Mouse (Mus musculus): ENCODE results near the gene Akr1c12. TPM values are rescaled to one million over a fixed set of nuclear protein-coding genes. Genes with fewer than 3 reads are reported as not detected.

Akr1c12 gene
- polyA plus RNA-seq (2017; shearing (Covaris generic)): 6.6 TPM

DNA sequence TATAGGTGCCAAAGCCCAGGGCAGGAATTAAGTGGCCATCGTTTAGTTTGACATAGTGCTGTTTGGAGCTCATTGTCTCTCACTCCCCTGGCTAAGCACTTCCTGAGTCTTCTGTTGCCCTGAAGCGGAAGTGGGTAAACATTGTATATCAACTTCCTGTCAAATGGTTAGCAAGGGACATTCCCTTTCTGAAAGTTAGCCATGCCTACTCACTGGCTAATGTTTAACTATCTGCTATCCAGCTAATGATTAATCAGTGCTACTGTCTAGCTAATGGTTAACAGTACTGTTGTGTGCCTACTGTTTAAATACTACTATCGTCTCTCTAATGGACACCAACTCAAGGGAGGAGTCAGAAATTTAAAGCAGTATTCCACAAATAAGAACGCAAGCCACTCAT is at the start of gene Akr1c12:
Gene Akr1c12, minus strand, starts transcription at position 150 of the 400 bp plus-strand sequence.

DNA sequence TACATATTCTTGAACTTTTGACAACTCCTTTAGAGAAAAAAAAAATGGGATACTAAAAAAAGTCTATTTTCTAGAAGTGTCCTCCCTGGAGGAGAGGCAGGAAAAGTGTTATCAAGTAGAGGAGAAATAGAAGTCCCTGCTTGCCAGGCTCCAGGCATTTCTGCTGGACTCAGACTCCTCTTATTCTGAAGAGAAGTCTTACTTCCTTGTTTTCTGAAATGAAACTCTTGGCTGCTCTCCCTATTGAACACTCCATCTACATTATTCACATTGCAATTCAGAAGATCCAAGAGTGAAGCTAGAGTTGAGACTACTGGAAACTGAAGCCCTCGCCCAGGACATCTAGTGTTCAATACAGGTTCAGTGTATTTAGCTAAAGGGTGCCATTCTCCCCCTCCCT is 50.8 kb downstream of the Akr1c12 start, which contains the start of gene Akr1c19:
Gene Akr1c19, plus strand, starts transcription at position 260 of the 400 bp plus-strand sequence.

Other genes starting within 250 kb of the Akr1c12 start
- not detected for gene Akr1c14, start 230.4 kb downstream of the Akr1c12 start, polyA plus RNA-seq (2017; shearing (Covaris generic))
- gene Akr1c18, start 128.8 kb downstream of the Akr1c12 start, polyA plus RNA-seq (2017; shearing (Covaris generic)): not detected
- gene Akr1c13, start 88.3 kb downstream of the Akr1c12 start, polyA plus RNA-seq (2017; shearing (Covaris generic)): 40.8 TPM
- gene Akr1c19, start 50.7 kb downstream of the Akr1c12 start, polyA plus RNA-seq (2017; shearing (Covaris generic)): not detected
- gene Akr1c6, start 154.9 kb upstream of the Akr1c12 start, polyA plus RNA-seq (2017; shearing (Covaris generic)): not detected
- gene Akr1c20, start 243.9 kb upstream of the Akr1c12 start, polyA plus RNA-seq (2017; shearing (Covaris generic)): not detected

Measured in inflammation-experienced regulatory T-cells, adult 16 weeks (primary cell).